Mouse (Mus musculus) ovary, postnatal 10 days (tissue): ENCODE results near the gene Galns.

ENCODE experiments used
- DNase-seq: peaks from one replicate; pipeline ENCODE4 v3.0.0; 2022; ENCODE audit warnings: low spot score

Galns gene

DNA sequence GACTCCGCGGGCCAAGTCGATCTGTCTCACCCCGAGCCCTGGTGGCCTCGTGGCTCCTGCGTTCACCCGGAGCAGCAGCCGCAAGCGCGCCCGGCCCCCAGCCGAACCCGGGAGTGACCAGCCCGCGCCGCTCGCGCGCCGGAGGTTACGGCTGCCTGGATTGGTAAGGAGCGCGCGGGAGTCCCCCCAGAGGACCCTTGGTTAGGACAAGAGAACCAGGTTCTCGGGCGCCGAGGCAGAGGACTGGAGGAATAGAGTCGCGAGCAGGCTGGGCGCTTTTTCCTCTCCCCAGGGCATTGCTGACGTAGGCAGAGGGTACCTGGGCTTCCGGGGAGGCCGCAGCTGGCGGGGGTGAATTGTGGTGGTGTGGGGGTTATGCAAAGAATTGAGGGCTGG lies 43.2 kb downstream of the Galns start:
- no peak for DNase-seq

DNA sequence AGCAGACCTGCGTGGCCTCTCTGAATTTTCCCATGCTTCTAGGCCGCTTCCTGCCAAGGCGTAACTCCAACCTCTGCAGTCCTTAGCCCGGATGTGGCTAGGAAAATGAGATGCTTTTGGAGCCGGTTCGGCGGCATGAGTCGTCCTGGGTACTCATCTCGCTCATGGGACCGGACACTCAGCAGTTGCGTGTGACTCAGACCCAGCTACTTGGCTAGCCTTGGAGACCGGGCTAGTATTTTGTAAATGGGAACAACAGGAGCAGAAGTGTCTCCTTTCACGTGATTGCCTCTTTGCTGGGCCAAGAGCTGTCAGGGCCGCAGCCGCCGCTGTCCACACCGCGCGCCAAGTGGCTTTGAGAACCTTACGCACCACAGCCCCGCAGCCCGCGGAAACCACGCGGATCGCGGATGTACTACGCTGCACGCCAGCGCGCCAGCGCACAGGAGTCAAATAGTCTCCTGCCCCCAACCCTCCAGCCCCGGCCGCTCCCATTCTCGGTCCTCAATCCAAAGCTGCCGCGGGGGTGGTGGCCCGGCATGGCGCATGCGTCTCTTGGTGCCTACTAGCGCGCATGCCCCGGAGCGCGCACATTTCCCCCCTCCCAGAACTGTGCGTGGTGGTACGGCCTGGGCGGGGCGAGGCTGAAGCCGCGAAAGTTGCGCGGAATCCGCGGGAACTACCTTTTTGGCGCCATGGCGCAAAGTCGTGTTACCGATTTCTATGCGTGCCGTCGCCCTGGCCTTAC lies 43.7 kb downstream of the Galns start, which contains the start of gene Cdt1:
Cdt1 (plus strand) TSS at position 655 of the 748 bp plus-strand sequence.
- peak; percentile 93 for DNase-seq

DNA sequence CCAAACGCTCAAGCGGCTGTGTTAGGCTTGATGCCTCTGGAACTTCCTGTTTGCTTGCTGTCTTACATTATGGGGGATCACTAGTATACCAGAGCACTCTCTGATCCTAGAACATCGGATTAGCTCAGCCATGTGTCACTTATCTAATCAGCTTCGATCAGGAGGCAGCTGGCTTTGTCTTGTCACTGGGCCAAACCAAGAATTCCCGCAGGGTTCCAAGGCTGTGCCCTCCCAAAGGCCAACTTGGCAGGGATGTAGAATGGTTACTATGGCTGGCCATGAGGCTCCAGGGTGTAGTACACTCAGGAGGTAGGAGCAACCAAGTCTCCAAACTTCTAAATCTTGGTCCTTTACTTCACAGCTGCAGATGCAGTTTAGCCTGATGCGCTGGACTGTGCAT lies 44.5 kb downstream of the Galns start:
- DNase-seq = no peak

DNA sequence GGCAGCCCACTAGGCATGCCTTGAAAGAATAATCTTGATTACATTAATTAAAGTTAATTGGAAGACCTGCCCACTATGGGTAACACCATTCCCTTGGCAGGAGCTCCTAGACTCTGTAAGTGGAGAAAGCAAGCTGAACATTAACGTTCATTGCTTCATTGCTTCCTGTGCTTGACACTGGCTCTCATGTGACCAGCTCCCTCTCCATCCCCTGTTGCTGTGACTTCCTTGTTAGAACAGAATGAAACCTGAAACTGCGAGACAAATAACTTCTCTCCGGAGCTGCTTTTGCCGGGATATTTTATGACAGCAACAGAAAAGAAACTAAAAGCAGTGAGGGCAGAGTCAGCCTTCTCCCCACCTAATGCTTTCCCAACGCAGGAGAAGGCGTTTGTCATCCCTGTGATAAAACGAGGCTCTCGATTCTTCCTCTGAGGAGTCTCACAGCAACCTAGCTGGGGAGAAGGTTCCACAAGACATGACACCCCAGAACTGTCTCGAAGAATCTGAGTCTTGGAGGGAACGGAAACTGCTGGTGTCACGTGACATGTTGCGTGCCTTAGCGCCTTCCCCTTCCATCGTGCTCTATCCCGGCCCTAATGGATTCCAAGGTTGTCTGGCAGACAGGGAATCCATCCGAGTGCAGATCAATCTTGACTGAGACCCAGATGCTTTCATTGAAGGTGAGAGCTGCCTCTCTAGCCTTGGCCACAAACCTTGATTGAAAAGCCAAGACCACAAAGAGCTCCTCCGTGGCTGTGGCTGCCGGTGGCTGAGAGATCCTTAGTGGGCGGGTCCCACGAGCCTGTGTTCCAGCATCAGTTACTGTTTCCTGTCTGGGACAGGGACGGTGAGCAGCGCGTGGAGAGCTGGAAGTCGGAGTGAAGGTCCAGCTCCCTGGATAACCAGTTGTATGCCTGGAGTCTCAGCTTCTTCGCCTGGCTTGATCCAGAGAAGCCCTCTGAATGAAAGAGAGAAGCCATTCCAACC lies 46.6 kb downstream of the Galns start:
- DNase-seq = no peak

DNA sequence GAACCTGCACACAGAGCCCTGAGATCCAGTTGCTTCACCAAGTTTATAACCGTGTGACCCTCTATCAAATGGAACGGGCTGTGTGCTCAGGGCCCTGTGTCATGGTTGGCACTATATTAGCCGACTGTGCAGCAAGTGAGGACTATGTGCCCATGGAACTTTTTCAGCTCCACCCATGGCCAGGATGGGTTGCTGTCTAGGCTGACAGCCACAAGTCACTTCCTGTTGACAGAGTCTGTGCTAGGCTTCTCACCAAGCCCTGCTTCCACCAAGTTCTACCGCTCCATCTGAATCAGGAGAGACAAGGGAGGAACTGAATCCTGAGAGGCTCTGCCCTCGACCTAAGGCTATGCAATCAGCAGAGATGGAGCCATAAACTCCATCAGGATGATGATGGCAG lies 50.1 kb downstream of the Galns start:
- no peak for DNase-seq

DNA sequence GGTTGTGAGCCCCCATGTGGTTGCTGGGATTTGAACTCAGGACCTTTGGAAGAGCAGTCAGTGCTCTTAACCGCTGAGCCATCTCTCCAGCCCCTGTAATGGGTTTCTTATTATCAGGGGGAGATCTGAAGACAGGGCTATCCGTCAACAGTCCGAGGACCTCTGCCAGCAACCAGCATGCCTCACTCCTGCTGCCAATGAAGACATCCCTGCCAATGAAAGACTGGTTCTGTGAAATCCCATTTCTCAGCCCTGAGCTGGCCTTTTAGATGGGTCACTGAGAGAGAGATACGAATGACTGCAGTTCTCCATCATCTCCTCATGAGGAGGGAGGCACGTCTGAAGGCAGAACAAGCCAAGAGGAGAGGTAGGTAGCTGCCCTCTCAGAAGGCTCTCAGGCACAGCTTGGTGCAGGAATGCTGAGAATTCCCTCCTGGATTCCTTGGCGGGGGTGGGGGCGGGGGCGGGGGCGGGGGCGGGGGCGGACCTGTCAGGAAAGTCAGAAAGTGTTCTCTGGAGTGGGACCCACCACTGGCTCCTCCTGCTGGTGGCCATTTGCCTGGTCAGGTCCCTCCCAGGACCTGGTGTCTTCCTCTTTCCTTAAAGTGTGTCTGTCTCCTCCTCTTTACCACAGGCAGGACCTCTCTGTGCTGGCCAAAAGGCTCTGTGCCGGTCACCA lies 52.5 kb downstream of the Galns start:
- DNase-seq = no peak

DNA sequence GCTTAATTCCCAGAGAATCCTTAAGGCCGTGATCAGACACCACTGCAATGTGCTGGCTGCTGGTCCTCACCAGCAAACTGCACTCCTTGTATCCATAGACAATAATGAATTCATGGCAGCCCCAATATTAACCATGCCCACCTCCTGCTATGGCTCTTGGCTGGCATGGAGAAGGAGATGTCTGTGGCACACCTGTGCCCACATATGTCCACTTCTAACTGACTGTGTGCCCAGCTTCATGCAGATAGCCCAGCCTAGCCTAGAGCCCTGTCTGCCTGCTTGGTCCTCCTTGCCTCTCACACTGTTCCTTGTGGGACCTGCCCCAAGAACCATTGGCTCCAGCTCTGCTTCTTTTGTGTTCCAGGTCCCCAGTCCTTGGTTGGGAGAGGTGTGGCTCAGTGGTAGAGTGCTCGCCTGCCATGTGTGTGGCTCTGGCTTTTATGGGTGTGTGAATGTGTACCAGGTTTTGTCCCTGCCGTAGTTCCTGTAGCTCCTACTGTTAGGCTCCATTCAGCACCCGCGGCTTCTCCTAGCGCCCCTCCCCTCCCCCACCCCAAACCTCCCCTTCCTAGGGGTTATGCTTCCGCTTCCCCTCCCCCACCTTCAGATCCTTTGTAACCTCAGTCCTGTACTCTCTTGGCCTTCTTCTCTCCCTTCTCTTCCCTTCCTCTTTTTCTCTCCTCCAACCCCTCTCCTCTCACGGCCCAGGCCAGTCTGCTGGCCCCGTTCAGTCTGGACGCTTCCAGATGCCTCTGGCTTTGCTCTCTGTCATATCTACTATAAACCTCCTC lies 53.8 kb downstream of the Galns start:
- DNase-seq = no peak

DNA sequence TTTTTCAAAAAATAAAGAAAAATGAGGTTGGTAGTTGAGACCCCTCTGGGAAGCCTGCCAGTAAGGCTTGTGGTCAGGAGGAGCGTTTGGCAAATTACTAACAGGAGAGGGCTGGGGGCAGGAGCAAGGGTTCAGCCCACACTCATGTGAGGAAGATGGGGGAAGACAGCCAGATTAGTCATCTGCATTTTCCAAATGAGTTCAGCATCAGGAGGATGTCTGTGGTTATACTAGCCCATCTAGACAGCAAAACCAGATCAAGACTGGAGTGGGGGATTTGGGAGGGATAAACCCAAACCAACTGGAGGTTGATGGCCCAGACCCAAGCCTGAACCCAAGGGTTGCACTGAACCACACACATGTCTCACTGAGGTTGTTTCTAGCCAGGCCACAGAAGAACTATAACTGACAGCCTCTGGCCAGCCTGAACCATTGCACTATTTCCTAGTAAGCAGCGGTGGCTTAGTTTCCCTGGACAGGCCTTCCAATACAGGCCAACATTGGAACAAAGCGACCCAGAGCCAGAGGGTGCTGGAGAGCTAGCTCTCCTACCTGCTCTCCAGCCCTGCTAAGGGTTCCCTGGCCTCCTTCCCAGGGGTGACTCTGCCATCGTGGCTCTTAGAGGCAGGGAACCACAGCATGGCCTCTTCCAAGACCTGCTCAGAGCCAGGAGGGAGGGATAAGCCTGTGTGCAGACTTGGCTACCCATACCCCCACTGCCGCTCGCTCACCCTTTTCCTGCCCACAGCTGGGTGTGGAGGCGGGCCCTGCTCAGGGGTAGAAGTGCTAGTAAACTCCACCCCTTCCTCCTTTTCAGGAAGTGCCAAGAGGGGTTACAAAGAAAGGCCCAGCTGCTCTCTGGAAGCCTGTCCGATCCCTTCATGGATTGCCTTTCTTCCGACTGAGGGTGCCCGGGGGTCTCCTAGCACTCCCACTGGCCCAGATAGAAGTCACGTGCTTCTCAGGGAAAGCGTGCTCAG lies 54.9 kb downstream of the Galns start:
- DNase-seq = no peak

DNA sequence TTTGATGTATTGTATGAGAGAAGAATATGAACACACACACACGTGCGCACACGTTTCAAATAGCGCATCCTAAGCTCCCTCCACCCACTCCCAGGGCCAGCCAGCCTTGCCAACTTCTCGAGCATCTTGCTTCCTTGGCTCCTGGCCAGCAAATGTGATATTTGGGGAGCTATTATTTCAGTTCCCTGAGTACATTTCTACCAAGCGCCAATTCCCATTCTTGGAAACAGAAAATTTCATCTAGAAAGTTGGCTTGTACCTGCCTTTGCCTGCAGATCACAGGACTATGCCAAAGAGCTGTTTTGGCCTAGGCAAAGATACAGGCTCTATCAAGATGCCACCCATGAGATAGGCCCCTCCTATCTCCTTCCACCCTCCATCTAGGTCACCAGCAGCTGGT lies 56.5 kb downstream of the Galns start:
- no peak for DNase-seq

DNA sequence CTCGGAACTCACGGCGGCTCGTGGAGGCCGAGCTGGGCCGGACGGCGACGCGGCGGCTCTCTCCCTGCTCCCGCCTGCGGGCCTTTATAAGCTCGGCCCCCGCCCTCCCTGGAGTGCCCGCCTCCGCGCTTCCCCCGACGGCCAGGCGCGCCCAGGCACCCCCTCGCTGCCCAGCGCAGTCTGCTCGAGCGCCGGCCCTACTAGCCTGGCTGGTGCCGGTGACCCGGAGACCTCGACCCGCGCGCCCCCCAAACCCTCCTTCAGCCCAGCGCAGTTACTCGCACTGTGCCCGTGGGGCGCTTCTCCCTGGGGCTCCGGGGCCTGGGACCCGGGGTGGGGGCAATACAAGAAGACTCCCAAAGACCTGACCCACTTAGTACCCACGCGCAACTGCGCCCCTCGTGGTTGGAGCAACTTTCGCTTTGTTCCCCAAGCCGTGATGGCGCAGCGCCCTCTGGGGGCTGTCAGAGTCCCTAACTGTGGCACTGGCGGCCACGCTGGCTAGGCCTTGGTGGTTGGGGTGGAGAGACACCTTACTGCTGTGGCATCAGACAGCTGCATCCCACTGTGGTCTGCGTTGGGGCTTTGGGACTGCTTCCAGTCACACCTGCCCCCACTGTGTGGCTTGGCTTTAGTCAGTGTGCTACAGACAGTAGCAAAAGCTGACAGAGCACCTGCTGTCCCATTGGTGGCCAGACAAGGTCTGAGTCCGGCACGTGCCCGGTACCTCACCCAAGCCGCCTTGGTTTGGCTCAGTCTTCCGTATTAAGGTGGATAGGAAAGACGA lies 59.8 kb downstream of the Galns start, which contains the start of gene Piezo1:
Piezo1 (minus strand) TSS at position 65 of the 787 bp plus-strand sequence.
- DNase-seq = peak; percentile 90

DNA sequence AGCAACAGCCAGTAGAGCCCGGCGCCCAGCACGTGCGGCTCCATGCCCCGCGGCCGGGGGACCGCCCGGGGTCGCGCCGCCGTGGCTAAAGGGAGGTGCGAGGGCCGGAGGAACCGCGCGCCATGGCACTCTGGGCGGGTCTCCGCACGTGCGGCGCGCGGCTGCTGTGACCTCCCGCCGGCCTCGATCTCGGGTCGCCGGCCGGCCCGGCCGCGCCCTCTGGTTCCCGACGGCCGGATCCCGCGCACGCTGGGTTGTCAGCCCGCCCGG lies 60.3 kb downstream of the Galns start:
- DNase-seq = no peak

DNA sequence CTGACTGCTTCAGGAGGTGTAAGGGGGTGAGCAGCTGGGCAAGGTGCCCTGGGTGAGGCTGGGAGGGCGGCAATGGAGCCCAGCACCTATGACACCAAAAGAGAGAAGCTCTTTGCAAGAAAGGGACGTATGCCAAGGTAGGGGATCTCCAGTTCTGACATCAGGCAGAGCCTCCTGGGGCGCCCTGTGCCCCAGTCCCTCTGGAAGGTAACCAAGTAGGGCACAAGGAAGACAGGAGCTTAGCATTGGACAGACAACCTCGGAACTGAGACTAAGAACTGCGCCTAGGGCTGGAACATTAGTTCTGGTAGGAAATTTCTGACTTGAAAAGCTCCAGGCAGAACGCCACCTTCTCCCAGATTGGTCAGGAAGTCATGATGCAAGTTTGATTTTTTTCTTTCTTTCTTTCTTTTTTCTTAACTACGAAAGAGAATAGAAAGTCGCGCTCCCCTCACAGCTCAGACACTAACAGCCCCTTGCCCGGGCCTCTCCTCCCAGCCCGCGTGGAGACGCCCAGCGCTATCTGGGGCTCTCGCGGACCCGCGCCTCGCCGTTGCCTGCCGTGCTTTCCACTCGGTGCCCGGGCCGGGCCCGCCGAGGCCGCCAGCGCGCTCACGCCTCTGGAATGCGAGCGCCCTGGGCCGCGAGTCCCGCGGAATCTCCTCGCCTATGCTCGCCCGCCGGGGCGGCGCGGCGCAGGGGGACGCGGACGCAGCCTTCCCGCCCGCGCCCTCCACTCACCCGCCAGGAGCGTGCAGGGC lies 60.8 kb downstream of the Galns start:
- no peak for DNase-seq

DNA sequence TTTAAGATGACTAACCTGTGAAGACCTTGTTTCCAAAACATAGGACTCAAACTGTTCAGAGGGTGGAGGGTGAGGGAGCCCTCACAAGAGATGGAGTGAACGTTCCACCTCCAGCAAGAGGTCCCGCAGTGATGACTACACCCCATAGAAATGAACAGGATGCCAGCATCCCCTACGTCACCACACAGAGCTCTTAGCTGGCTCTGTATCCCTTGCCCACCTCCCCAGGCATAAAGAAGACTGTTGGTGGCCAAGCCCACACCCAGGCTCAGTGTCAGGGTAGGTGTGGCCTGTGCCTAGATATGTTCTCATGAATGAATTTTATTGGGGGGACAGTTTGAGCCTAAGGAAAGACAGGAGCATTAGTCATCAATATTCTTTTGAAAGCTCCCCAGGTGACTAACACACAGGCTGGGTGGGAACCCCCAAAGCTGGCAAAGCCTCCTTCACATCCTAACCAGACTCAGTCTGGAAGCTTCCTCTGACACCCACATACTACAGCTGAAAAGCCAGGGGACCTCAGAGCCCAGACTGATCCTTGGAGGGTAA lies 62.3 kb downstream of the Galns start:
- no peak for DNase-seq

DNA sequence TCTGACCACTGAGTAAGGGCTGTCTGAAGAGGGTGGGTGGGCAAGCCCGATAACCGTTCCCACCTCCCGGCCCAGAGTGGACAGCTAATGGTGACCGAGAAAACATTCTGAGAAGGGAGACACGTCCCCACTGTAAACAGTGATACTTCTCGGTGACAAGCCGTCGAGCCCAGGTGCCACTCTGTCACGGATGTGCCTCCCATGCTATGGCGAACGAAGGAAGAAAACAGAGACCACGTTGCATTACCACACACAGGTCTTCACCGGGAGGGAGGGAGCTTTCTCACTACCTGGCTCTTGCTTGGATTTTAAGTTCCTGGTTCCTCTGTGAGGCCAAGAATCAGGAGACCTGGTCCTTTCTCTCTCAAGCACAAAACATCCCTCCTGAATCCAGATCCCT lies 62.9 kb downstream of the Galns start:
- no peak for DNase-seq

DNA sequence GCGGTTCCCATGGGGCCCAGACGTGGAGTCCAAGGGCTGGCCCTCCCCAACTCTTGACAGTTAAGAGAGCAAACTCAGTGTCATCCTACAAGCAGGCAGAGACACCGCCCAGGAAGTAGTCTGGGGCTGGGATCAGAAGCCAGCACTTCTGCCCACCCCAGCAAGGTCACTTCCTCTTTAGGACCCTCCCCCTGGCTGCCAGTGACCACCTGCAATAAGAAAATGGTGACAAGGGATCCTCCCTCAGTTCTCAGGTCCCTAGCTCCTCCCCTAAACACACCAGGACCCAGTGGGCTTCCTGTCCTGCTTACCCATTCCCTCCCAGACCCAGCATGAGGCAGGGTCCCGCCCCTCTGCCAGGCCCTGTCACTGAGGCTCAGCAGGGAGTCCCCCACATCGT lies 63.4 kb downstream of the Galns start:
- no peak for DNase-seq

DNA sequence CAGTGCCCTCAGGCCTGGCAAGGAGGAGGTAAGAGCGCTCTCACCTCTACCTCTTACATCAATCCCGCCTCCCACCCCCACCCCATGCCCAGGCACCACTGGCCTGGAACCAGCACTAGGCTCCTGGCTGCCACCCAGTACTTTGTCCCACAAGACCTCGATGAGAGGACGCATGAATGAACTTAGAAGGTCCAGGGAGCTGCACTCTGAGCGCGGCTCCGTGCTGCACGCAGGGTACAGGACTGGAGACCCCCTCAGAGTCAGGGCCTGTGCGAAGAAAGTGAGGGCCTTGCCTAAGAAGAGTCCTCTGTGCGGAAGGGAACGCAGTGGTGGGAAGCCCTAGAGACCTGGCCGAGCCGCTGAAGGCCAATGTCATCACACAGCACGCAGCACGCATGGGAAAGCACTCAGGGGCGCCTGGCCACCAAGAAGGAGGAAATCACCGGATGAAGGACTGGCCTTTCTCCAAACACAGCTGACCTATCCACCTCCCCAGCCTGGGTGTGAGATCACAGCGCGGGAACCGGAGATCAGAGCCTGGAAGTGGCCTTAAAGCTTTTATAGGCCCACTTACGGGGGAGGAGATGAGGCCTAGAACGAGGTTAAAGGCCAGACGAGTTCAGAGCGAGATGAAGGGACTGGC lies 64.3 kb downstream of the Galns start:
- DNase-seq = no peak

DNA sequence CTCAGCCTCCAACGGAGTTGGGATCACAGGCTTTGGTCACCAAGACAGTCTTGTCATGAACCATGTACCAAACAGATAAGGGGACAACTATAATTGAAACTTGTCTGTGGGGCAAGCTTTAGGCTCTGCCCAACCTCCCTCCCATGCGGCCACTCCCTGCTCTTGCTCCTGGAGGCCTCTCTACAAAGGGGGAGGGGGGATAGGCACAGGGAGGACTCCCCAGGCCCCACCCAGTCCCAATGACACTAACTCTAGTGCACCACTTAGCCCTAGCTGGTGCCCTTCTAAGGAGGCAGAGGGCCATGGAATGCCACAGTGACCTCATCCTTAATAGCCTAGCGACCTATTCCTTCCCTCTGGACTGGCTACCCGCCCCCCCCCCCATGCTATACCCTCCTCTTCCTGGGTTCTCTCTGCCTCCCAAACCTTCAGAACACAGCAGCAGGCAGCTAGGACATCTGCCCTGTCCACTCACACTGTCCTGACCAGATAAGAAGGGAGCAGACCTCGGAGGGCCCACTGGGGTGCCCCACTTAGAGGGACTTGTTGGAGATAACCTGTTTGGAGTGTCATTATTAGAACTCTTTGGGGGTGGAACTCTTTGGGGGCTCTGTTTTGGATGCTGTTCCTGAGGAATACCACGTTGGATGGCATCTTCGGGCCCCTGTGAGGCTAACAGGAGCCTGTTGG lies 65.1 kb downstream of the Galns start:
- DNase-seq = no peak

DNA sequence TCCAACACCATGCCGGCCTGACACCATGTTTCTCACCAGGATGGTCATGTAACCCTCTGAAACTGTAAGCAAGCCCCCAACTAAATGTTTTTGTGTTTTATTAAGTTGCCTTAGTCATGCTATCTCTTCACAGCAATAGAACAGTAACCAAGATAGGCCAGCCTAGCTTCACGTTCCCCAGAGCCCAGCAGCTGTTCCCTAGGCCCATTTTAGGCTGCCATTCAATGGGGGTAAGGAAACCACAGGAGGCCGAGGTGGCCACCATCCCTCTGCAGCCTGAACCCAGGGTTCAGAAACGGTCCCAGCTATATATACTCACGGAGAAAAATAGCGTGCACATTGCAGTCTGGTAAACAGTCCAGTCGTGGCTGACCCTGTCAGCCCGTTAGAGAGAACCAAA lies 67.1 kb downstream of the Galns start:
- DNase-seq = no peak
